Comparison of ENCODE assay signal across 17 mouse cellular contexts in the genomic region with DNA sequence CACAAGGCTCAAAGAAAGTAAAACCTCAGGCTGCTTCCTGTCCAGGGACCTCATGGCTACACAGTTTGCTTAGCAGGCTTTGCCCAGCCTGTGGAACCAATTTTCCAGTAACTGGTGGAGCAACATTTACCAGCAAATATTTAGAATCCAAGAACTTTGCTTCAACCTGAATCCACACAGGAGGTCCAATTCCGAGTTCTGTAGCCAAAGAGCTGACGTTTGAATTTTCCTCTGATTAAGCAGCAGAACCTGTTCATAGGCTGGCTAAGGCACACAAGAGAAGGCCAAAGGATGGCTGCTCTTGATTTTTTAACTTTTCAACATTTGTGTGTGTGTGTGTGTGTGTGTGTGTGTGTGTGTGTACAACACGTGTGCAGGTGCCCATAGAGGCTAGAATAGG.
"Had no signal": no experiment of that assay in that cellular context is flagged by ENCODE, and none has a peak within 500 bp of the region (broad histone marks: within the 10 kb centered on the region; RNA-seq: fewer than 3 reads in every experiment).

No protein-coding gene starts in this region.

- H3K4me2 ChIP-seq: neural tube, embryonic 12.5 days; neural tube, embryonic 13.5 days; neural tube, embryonic 15.5 days; stomach, embryonic 15.5 days had no signal

- H3K27ac ChIP-seq: neural tube, embryonic 12.5 days; neural tube, embryonic 13.5 days; neural tube, embryonic 15.5 days; stomach, embryonic 15.5 days; stomach, postnatal 0 days had no signal

- H3K9ac ChIP-seq: neural tube, embryonic 12.5 days; neural tube, embryonic 13.5 days; neural tube, embryonic 15.5 days; stomach, embryonic 15.5 days had no signal

- H3K27me3 ChIP-seq: neural tube, embryonic 12.5 days; neural tube, embryonic 13.5 days; neural tube, embryonic 15.5 days; stomach, embryonic 15.5 days had no signal

- H3K4me3 ChIP-seq: neural tube, embryonic 12.5 days; neural tube, embryonic 13.5 days; neural tube, embryonic 15.5 days; stomach, embryonic 15.5 days had no signal

- DNase-seq: retina, postnatal 1 day; right cerebral cortex, adult 18-20 months; right cerebral cortex, postnatal 14 days; right cerebral cortex, postnatal 25 days; right cerebral cortex, postnatal 4 days; spleen, adult 18-20 months; thymus, adult 18-20 months; thymus, adult 2 months; thymus, postnatal 14 days; thymus, postnatal 25 days; thymus, postnatal 36 days; thymus, postnatal 4 days had no signal

- H3K36me3 ChIP-seq: neural tube, embryonic 12.5 days; neural tube, embryonic 13.5 days; neural tube, embryonic 15.5 days; stomach, embryonic 15.5 days had no signal

- H3K4me1 ChIP-seq: neural tube, embryonic 15.5 days; stomach, embryonic 15.5 days had no signal

- H3K9me3 ChIP-seq: neural tube, embryonic 12.5 days; neural tube, embryonic 13.5 days; neural tube, embryonic 15.5 days; stomach, embryonic 15.5 days had no signal
